Mouse (Mus musculus): ENCODE data around the gene Hist1h3f.
"Not testable (repeated sequence)": the region's sequence is repeated elsewhere in the genome, so short reads cannot be mapped to it uniquely, and the experiment has no call there.

Hist1h3f gene

GRCm38 (mm10) chr13:23561531-23561882 is 17.7 kb downstream of the Hist1h3f start:
- not testable (repeated sequence) for DNase-seq (ENCODE audit: extremely low read depth, low read depth)

- DNase-seq (ENCODE audit: extremely low read depth, low read depth), result peak; percentile 99
Observed at GRCm38 (mm10) chr13:23561883-23562659, 18.2 kb downstream of the Hist1h3f start, which contains the start of gene Hist1h3e. Gene Hist1h3e, minus strand, starts transcription at chr13:23562369.

GRCm38 (mm10) chr13:23562699-23563462 is 19.0 kb downstream of the Hist1h3f start:
- peak; percentile 88 for DNase-seq (ENCODE audit: extremely low read depth, low read depth)

GRCm38 (mm10) chr13:23564482-23564881 is 20.6 kb downstream of the Hist1h3f start:
- no peak for DNase-seq (ENCODE audit: extremely low read depth, low read depth)

- DNase-seq (ENCODE audit: extremely low read depth, low read depth), result peak; percentile 63
Observed at GRCm38 (mm10) chr13:23570261-23571021, 26.6 kb downstream of the Hist1h3f start.

- DNase-seq (ENCODE audit: extremely low read depth, low read depth), result peak; percentile 99
Observed at GRCm38 (mm10) chr13:23571022-23571503, 27.2 kb downstream of the Hist1h3f start, which contains the start of the genes Hist1h2ae and Hist1h2bg. Gene Hist1h2ae, minus strand, starts transcription at chr13:23571220. Gene Hist1h2bg, plus strand, starts transcription at chr13:23571396.

GRCm38 (mm10) chr13:23571504-23572217 is 27.8 kb downstream of the Hist1h3f start:
- not testable (repeated sequence) for DNase-seq (ENCODE audit: extremely low read depth, low read depth)

- peak; percentile 66 for DNase-seq (ENCODE audit: extremely low read depth, low read depth)
Observed at GRCm38 (mm10) chr13:23572218-23573033, 28.6 kb downstream of the Hist1h3f start.

GRCm38 (mm10) chr13:23573034-23573897 is 29.4 kb downstream of the Hist1h3f start:
- DNase-seq (ENCODE audit: extremely low read depth, low read depth), result not testable (repeated sequence)

- DNase-seq (ENCODE audit: extremely low read depth, low read depth), result peak; percentile 99
Observed at GRCm38 (mm10) chr13:23573898-23574524, 30.2 kb downstream of the Hist1h3f start, which contains the start of the genes Hist1h2bf and Hist1h2ad. Gene Hist1h2bf, minus strand, starts transcription at chr13:23574196. Gene Hist1h2ad, plus strand, starts transcription at chr13:23574381.

GRCm38 (mm10) chr13:23574546-23575170 is 30.8 kb downstream of the Hist1h3f start:
- DNase-seq (ENCODE audit: extremely low read depth, low read depth), result peak; percentile 56

GRCm38 (mm10) chr13:23575271-23575851 is 31.5 kb downstream of the Hist1h3f start, which contains the start of gene Hist1h3d:
Gene Hist1h3d, plus strand, starts transcription at chr13:23575763.
- peak; percentile 95 for DNase-seq (ENCODE audit: extremely low read depth, low read depth)

GRCm38 (mm10) chr13:23575864-23576313 is 32.0 kb downstream of the Hist1h3f start:
- not testable (repeated sequence) for DNase-seq (ENCODE audit: extremely low read depth, low read depth)

GRCm38 (mm10) chr13:23576351-23576881 is 32.6 kb downstream of the Hist1h3f start:
- peak; percentile 58 for DNase-seq (ENCODE audit: extremely low read depth, low read depth)

- DNase-seq (ENCODE audit: extremely low read depth, low read depth), result no peak
Observed at GRCm38 (mm10) chr13:23576906-23577639, 33.2 kb downstream of the Hist1h3f start.

GRCm38 (mm10) chr13:23577835-23578234 is 34.0 kb downstream of the Hist1h3f start:
- DNase-seq (ENCODE audit: extremely low read depth, low read depth), result no peak
